Mouse (Mus musculus) lung, postnatal 36 days (tissue): ENCODE measurements around the gene Slc38a3.

ENCODE experiments used
- DNase-seq: peaks from one replicate; pipeline ENCODE4 v3.0.0; 2022; ENCODE audit warnings: mixed read lengths

The Slc38a3 gene

DNA sequence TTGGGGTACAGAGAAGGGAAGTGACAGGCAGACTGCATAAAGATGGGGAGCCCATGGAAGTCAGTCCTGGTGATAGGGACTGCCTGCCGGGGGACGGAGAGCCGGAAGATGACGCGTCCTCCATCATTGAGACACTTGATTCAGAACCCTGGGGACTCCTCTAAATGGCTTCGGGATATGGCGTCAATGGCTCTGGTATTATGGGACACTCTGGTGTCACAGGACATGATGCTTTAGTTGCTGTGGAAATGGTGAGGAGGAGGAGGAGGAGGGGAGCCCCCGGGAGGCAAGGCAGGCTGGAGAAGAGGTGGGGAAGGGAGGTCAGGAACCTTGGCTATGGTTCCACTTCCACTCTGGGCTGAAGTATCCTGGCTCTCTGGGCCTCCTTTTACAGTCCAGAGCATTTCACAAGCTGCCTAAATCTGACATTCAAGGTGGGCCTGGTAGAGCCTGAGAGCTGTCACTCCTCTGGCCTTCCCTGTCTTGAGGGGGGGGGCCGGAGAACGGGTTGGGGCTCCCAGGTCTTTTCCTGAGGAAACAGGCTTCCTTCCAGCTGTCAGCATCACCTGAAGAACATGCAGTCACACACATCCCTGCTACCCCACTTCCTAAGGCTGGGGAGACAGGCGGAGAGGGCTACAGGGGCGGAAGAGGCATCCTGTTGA, 26.2 kb upstream of the Slc38a3 start:
- no peak for DNase-seq

GRCm38 (mm10) chr9:107694627-107695026, 25.3 kb upstream of the Slc38a3 start:
- peak; percentile 77 for DNase-seq

- no peak for DNase-seq
Measured at GRCm38 (mm10) chr9:107693433-107693987, 24.2 kb upstream of the Slc38a3 start.

- no peak for DNase-seq
Measured at GRCm38 (mm10) chr9:107692785-107693184, 23.5 kb upstream of the Slc38a3 start.

GRCm38 (mm10) chr9:107690391-107690790, 21.1 kb upstream of the Slc38a3 start:
- DNase-seq = no peak

DNA sequence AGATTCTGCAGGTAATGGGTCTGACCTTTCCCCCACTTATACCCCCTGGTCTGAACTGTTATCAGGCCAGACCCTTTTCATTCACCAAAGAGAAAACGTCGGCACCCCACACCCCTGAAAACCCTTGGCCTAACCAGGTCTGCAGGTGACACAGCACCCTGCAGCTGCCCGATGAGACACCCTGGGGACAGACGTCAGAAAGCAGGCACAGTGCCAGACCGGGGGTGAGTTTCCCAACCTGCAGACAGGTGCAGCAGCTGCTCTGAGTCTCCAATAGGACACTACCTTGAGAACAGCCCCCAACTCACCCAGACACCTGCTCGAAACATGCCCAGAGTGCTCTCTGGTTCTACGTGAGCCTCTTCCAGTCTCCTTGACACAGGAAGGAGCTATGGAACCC, 19.6 kb upstream of the Slc38a3 start:
- no peak for DNase-seq

DNA sequence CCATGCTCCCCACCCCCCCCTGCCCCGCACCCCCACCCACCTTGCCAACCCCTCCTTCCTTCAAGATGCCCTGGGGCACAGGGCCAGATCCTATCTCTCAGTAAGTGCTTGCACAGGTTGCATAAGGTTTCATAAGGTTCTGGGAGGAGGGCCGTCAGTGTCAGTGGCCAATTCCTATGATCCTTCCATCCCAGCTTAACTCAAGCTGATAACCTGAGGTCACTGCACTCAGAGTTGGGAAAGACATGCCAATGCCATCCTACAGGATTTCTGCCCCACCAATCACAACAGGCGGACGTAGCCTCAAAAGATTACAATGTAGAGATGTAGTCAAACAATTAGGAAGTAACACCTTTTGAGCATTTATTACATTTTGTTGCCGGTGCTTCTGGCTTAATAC, 19.1 kb upstream of the Slc38a3 start:
- no peak for DNase-seq

GRCm38 (mm10) chr9:107685231-107685981, 16.1 kb upstream of the Slc38a3 start:
- peak; percentile 77 for DNase-seq

- no peak for DNase-seq
Measured at GRCm38 (mm10) chr9:107682405-107682804, 13.1 kb upstream of the Slc38a3 start.

GRCm38 (mm10) chr9:107679501-107679900, 10.2 kb upstream of the Slc38a3 start, which contains the start of gene Gnat1:
Gnat1 (minus strand) TSS chr9:107679712.
- no peak for DNase-seq

GRCm38 (mm10) chr9:107678861-107679260, 9.5 kb upstream of the Slc38a3 start:
- no peak for DNase-seq

DNA sequence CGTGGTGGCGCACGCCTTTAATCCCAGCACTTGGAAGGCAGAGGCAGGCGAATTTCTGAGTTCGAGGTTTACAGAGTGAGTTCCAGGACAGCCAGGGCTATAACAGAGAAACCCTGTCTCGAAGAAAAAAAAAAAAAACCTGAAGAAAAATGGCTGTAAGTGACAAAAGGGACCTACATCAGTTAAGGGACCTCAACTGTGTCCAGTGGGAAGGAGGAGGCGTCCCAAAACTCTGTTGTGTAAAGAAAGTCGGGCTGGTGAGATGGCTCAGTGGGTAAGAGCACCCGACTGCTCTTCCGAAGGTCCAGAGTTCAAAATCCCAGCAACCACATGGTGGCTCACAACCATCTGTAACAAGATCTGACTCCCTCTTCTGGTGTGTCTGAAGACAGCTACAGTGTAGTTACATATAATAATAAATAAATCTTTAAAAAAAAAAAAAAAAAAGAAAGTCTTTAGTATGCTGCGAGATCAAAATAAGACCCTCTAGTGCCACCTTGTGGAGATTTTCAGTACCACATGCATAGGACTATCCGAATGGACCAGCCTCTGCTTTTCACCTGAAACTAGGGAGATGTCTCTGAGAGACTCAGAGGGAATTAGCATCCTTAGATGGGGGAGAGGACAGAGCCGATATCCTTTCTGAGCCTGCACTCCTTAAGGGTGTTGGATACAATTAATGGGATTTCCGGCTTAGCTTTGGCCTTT, 8.6 kb upstream of the Slc38a3 start:
- peak; percentile 95 for DNase-seq

DNA sequence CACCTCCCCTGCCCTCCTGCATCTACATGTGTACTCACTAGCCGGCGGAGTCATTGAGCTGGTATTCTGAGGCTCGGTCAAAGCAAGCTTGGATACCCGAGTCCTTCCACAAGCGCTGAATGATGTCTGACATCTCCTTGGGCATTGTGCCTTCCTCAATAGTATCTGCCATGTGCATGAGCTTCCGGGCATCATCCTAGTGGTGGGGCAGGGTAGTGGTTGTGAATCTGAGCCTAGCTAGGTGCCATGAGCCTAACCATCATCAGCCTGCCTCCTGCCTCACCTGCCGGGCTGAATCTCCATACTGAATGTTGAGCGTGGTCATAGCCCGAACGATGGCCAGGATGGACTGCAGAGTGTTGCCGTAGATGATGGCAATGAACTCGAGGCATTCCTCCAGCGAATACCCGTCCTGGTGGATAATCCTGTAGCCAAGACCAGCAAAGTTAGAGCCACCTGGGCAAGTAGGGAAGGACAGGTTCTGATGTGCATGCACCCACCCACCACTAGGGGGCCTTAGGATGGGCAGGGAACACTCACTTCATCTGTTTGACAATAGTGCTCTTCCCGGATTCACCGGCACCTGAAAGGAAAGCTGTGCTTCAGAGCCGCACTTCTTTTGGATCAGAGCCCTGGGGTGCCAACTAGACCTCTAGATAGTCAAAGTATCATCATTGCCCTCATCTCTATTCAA, 7.9 kb upstream of the Slc38a3 start:
- DNase-seq = no peak

DNA sequence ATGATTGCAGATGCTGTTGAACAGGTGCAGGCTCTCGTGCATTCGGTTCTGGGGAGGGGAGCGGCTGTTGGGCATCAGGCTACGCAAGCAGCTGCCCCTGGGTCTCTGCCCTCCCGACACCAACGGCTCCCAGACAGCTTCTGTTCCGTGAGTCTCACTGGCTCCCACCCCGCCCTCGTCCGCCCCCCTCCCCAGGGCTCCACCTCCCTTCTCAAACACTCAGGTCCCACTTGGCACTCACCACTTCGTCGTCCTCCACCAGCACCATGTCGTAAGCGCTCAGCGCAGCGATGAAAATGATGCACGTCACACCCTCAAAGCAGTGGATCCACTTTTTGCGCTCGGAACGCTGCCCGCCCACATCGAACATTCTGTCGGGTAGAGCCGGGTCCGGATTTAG, 7.0 kb upstream of the Slc38a3 start:
- no peak for DNase-seq

GRCm38 (mm10) chr9:107675671-107676301, 6.5 kb upstream of the Slc38a3 start:
- DNase-seq = peak; percentile 72

DNA sequence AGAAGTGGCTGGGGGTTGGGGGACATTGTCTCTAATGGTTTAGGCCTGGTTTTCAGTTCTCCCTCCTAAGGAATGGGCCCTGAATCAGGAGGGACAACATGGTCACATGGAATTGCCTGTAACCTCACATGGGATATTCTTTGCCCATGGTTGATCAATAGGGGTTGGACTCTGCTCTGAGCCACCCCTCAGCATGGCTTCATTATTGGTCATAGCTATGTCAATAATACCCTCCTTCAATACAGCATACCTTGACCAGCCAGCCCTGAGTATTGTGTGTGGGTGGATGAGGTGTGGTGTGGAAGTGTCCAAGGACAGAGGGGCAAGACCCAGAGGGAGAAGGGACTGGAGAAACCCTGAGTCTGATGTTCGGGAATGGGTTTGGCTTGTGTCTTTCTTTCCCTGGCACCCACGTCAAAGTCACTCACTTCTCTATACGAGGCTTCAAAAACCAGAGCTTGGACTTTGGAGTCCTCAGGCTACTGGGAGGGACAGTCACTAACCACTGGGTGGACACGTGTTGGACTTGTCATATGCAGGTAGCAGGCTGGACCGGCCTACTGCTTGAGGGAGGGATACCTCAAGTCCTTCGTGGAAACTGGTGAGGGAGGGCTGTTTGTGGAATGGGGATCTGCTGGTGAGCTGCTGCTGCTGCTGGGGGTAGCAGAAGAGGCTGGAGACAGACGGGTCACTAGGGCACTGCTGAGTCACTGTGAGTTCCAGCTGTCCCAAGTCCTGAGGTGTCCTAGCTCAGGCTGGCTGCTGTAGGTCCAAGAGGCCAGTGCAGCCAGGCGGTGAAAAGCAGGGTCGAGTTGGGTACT, 5.5 kb upstream of the Slc38a3 start:
- no peak for DNase-seq

- no peak for DNase-seq
Measured at GRCm38 (mm10) chr9:107670259-107670658, 929 bp upstream of the Slc38a3 start.

DNA sequence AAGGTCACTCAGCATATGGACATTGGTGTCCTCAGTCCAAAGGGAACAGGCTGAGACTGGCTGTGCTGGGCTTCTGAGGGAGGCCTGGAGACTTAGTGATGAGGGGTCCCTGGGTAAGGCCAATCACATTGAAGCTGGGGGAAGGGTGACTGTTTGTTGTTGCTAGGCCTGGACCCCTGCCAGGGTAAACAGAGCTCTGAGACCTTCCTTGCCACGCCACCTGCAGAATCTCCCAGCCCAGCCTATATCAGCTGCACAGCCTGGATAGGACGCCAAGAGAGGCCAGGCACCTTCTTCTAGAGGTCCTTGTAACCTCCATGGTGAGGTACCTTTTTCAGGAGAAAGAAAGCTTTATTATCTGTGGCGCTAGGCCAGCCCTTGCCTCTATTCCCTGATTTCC, 414 bp downstream of the Slc38a3 start:
- DNase-seq = no peak

- no peak for DNase-seq
Measured at GRCm38 (mm10) chr9:107668011-107668410, 1.3 kb downstream of the Slc38a3 start.

GRCm38 (mm10) chr9:107667219-107667618, 2.1 kb downstream of the Slc38a3 start:
- no peak for DNase-seq

DNA sequence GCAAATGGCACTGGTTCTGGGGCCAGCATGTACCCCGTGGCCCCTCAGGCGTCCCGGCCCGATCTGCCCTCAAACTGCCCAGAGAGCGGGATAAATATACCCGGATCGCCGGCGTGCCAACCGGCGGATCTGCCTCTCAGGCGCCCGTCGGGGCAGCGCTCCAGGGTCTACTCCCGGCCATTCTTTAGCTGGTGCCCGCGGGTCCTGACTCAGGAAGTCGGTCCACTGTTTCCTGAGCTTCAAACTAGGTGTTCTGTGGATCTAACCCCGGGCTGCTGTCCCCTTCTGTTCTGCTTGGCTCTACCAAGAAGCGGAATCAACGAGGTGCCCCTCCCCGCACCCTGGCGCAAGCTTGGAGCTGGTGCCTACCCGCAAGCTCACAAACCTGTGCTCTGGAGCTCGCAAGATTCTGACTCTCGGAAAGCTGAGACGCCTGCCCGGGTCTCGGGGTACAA, 2.6 kb downstream of the Slc38a3 start:
- DNase-seq = no peak
